Mouse (Mus musculus) cerebellum, adult 2 months (tissue): ENCODE measurements at regions not wholly inside any gene's neighbourhood (a gene's known extent, or its start where the extent isn't known, plus 50 kb on each side); places are given as distances from the start of the nearest gene placed in this dataset.

Experiments
- CTCF ChIP-seq: fragments of 200-500 bp; IDR thresholded peaks from 2 replicates; pipeline ENCODE4 v1.5.1; 2011; ENCODE audit warnings: low read depth, mild to moderate bottlenecking, control low read depth, low read length, moderate library complexity, borderline replicate concordance; ENCODE audit not compliant: insufficient read depth
- POLR2A ChIP-seq: fragments of 200-500 bp; IDR thresholded peaks from 2 replicates; pipeline ENCODE4 v1.6.1; 2011; ENCODE audit warnings: low read length, control low read depth, borderline replicate concordance; ENCODE audit not compliant: insufficient read depth

- TF ChIP-seq CTCF, result no peak
- no peak for TF ChIP-seq POLR2A
These were observed 751.9 kb downstream of the Bcl11a start for GRCm38 (mm10) chr11:24829578-24830401.
